Mouse (Mus musculus): ENCODE data around the gene Snx20. TPM values are rescaled to one million over a fixed set of nuclear protein-coding genes. Genes with fewer than 3 reads are reported as not detected.

The Snx20 gene
- total RNA-seq, 4 experiments from 2014 or later: 0.63 to 1.6 (median 0.77) TPM

GRCm38 (mm10) chr8:88604065-88605038, 31.6 kb downstream of the Snx20 start:
- DNase-seq (ENCODE audit: low spot score): peak; percentile 15

- no peak for DNase-seq (ENCODE audit: low spot score)
Measured at GRCm38 (mm10) chr8:88603446-88603989, 32.4 kb downstream of the Snx20 start.

- DNase-seq (ENCODE audit: low spot score): no peak
Measured at GRCm38 (mm10) chr8:88599491-88599890, 36.4 kb downstream of the Snx20 start.

- no peak for DNase-seq (ENCODE audit: low spot score)
Measured at GRCm38 (mm10) chr8:88598578-88598977, 37.4 kb downstream of the Snx20 start.

DNA sequence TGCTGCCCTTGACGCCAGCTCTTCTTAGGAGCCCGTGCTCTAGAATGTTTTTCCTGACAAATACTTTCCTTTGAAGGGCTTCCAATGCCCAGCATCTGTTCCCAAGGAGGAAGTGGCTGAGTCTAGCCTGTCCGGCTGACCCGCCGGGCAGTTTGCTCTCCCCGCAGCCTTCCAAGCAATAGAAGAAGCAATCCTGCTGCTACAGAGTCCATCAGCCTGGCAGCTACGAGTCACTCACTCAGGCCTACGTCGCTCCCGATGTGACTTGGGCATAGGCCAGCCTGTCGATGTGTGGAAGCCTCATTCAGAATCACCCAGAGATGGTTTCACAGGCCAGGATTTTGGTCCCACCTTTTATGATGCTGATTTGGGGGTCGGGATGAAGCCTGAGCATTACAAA, 39.9 kb downstream of the Snx20 start:
- DNase-seq (ENCODE audit: low spot score): no peak

DNA sequence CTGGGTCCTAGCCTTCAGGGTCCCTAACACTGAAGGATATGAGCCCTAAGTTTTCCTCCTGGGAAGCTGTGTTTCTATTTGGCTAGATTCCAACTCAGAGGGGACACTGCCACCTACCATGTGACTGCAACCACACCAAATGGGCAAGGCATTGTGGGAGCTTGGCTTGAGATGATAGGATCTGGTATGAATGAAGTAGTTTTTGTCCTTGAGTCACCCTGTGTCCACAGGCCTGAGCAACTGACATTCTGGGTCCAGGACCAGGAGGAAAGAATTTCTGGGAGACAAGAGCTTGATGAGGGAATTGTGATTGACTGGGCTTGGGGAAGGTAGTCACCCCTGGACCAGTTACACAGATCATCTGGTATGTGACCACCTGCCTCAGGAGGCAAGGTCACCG, 42.0 kb downstream of the Snx20 start:
- no peak for DNase-seq (ENCODE audit: low spot score)

DNA sequence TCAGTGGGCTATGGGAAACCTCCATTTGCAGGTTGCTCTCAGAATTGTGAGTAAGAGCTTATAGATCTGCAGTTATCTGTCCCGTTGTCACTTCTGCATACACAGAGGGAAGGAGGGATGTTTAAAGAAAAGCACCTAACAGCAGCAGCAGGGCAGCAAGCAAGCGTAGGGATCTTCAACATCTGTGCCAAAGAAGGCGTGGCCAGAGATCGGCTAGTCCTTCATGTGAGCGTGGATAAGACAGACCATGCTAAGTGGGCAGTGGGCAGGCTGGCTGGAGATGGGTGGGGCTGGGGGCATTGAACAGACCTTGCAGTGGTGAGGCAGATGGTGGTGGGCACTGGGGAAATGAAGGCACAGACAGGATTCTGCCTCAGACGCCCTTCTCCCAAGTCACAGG, 45.7 kb downstream of the Snx20 start:
- DNase-seq (ENCODE audit: low spot score): no peak

GRCm38 (mm10) chr8:88588205-88588889, 47.6 kb downstream of the Snx20 start:
- no peak for DNase-seq (ENCODE audit: low spot score)

GRCm38 (mm10) chr8:88583863-88584262, 52.1 kb downstream of the Snx20 start:
- DNase-seq (ENCODE audit: low spot score): no peak

DNA sequence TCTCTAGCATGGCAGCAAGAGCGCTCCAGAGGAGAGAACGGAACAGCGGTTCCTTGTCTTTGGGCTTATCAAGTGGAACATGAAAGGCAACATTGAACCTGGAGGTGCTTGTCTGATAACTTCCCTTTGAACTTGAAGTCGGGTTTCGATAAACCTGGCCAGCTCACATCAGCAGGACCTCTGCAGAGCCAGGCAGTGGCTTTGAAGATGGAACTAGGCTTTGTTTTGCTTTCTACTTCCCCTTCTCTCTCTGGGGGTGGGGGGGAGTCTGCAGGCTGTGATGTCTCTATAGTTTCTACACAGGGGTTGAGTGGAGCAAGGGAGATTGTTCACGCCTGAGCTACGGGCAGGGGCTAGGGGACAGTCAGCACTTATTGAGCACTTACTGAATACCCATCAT, 55.1 kb downstream of the Snx20 start:
- no peak for DNase-seq (ENCODE audit: low spot score)

- no peak for DNase-seq (ENCODE audit: low spot score)
Measured at GRCm38 (mm10) chr8:88579668-88580330, 56.1 kb downstream of the Snx20 start.

GRCm38 (mm10) chr8:88579246-88579645, 56.7 kb downstream of the Snx20 start:
- no peak for DNase-seq (ENCODE audit: low spot score)

GRCm38 (mm10) chr8:88578413-88579175, 57.3 kb downstream of the Snx20 start:
- DNase-seq (ENCODE audit: low spot score): no peak

- no peak for DNase-seq (ENCODE audit: low spot score)
Measured at GRCm38 (mm10) chr8:88577666-88578065, 58.3 kb downstream of the Snx20 start.

Other genes starting within 250 kb of the Snx20 start
- 1 to 10 TPM; 1.8 to 2.3 (median 2.0) TPM for gene Nkd1, start 114.8 kb downstream of the Snx20 start, total RNA-seq (2022)
- gene Nod2, start 11.2 kb upstream of the Snx20 start, total RNA-seq (2022): 1 to 10 TPM in 1 of 4 experiments, under 1 TPM in 3; 0.56 to 1.3 (median 0.68) TPM
- 10 to 100 TPM; 26.3 to 31.2 (median 30.0) TPM for gene Cyld, start 60.9 kb upstream of the Snx20 start, total RNA-seq (2022)